Mouse (Mus musculus) inflammation-experienced regulatory T-cells (primary cell): Measurements from ENCODE around the gene Olfr774. TPM values are rescaled to one million over a fixed set of nuclear protein-coding genes. Genes with fewer than 3 reads are reported as not detected.

ENCODE experiments used
- polyA plus RNA-seq, 2 experiments: library from polyadenylated mRNA; unstranded; fragments of 100-300 nt; shearing (Covaris generic); gene quantifications; one replicate each; pipeline ENCODE4 v1.2.1; 2017

The Olfr774 gene
- polyA plus RNA-seq = not detected

DNA sequence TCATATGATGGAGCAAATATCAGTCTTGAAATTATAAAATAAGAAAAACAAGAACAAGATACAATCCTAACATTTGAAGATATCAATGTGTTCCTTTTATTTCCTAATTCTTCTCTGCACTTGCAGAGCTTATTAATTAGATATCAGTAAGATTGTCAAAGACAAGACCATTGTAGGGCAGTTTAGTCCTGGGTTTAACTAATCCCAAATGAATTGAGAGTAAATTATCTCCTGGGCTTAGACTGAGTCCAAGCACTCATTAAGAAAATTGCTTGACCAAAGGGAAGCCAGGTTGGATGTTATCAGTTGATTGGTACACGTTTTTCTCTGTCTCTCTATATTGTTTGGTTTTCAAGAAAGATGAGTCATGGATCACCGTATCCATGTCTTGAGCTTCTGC lies at the start of gene Olfr774:
Gene Olfr774, plus strand, starts transcription at position 301 of the 400 bp plus-strand sequence.

GRCm38 (mm10) chr10:129187319-129187718 lies 48.7 kb upstream of the Olfr774 start, which contains the start of gene Olfr773:
Olfr773 (minus strand) TSS chr10:129187419.

GRCm38 (mm10) chr10:129248112-129248511 lies 12.1 kb downstream of the Olfr774 start, which contains the start of gene Olfr775:
Olfr775 (plus strand) TSS chr10:129248412.

GRCm38 (mm10) chr10:129258827-129259226 lies 22.8 kb downstream of the Olfr774 start, which contains the start of gene Olfr776:
Olfr776 (plus strand) TSS chr10:129259127.

DNA sequence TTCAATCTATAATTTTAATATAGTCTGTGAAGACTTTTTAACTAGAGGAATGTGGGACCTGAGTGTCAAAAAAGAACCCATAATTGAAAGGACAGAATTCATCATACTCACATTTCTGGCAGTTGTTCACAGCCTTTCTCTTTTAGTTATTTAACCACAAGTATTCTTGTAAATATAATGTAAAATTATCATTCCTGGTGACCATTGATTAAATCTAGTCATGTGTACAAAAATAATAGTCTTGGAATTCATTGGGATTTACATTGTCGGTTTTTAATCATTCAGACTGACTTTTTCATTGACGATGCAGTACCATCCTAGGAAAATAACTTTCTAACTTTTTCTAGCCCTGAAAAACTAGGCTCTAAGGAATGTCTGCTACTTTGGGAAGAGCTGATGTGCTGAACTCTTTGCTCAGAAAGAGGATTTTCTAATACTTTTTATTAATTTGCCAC lies 35.1 kb downstream of the Olfr774 start, which contains the start of gene Olfr777:
Gene Olfr777, minus strand, starts transcription at position 405 of the 455 bp plus-strand sequence.

Other genes starting within 250 kb of the Olfr774 start
- under 1 TPM in 1 of 2 experiments, not detected in 1; 0.51 TPM for gene Olfr9, start 246.8 kb upstream of the Olfr774 start, polyA plus RNA-seq
- not detected for gene Olfr763, start 225.4 kb upstream of the Olfr774 start, polyA plus RNA-seq
- gene Olfr764-ps1, start 196.3 kb upstream of the Olfr774 start, polyA plus RNA-seq = not detected
- not detected for gene Olfr765, start 186.2 kb upstream of the Olfr774 start, polyA plus RNA-seq
- under 1 TPM in 1 of 2 experiments, not detected in 1; 0.22 TPM for gene Olfr766-ps1, start 167.2 kb upstream of the Olfr774 start, polyA plus RNA-seq
- gene Olfr767, start 153.3 kb upstream of the Olfr774 start, polyA plus RNA-seq = under 1 TPM; 0.04 to 0.11 TPM
- not detected for gene Olfr768, start 136.8 kb upstream of the Olfr774 start, polyA plus RNA-seq
- gene Olfr769, start 118.3 kb upstream of the Olfr774 start, polyA plus RNA-seq = not detected
- 1 to 10 TPM in 1 of 2 experiments, under 1 TPM in 1; 0.17 to 1.2 TPM for gene Olfr770, start 97.2 kb upstream of the Olfr774 start, polyA plus RNA-seq
- gene Olfr771, start 71.5 kb upstream of the Olfr774 start, polyA plus RNA-seq = not detected
- under 1 TPM in 1 of 2 experiments, not detected in 1; 0.12 TPM for gene Olfr772, start 58.3 kb upstream of the Olfr774 start, polyA plus RNA-seq
- gene Olfr773, start 48.8 kb upstream of the Olfr774 start, polyA plus RNA-seq = not detected
- gene Olfr775, start 12.2 kb downstream of the Olfr774 start, polyA plus RNA-seq = not detected
- not detected for gene Olfr776, start 22.9 kb downstream of the Olfr774 start, polyA plus RNA-seq
- not detected for gene Olfr777, start 35.3 kb downstream of the Olfr774 start, polyA plus RNA-seq
- gene Olfr780, start 81.9 kb downstream of the Olfr774 start, polyA plus RNA-seq = under 1 TPM; 0.05 to 0.34 TPM
- under 1 TPM in 1 of 2 experiments, not detected in 1; 0.22 TPM for gene Olfr781, start 92.7 kb downstream of the Olfr774 start, polyA plus RNA-seq
- not detected for gene Olfr782, start 112.6 kb downstream of the Olfr774 start, polyA plus RNA-seq
- gene Olfr784, start 147.9 kb downstream of the Olfr774 start, polyA plus RNA-seq = under 1 TPM in 1 of 2 experiments, not detected in 1; 0.12 TPM
- gene Olfr785, start 169.2 kb downstream of the Olfr774 start, polyA plus RNA-seq = under 1 TPM in 1 of 2 experiments, not detected in 1; 0.69 TPM
- gene Olfr786, start 191.1 kb downstream of the Olfr774 start, polyA plus RNA-seq = not detected
- 1 to 10 TPM in 1 of 2 experiments, under 1 TPM in 1; 0.14 to 1.8 TPM for gene Olfr787, start 225.7 kb downstream of the Olfr774 start, polyA plus RNA-seq
- gene Olfr788, start 234.8 kb downstream of the Olfr774 start, polyA plus RNA-seq = under 1 TPM in 1 of 2 experiments, not detected in 1; 0.04 TPM
- under 1 TPM in 1 of 2 experiments, not detected in 1; 0.06 TPM for gene Olfr789, start 248.5 kb downstream of the Olfr774 start, polyA plus RNA-seq